Mouse (Mus musculus) common myeloid progenitor, adult 5-6 weeks (primary cell): Measurements from ENCODE around the gene Olfr1211. TPM values are rescaled to one million over a fixed set of nuclear protein-coding genes. Genes with fewer than 3 reads are reported as not detected.

ENCODE experiments used
- ATAC-seq: replicated peaks from 2 replicates; pipeline ENCODE4 v1.8.0; 2016; ENCODE audit warnings: low read depth, mild to moderate bottlenecking, moderate TSS enrichment, inconsistent platforms; ENCODE audit not compliant: poor library complexity, severe bottlenecking
- total RNA-seq: library from RNA; stranded (forward); fragments of 200-1000, 187-1606 nt; gene quantifications from 2 replicates; pipeline ENCODE4 v1.2.3, GENCODE M21; 2017

Olfr1211 gene
- total RNA-seq, result not detected in 2 replicates

GRCm38 (mm10) chr2:88938011-88938410, at the start of gene Olfr1211:
Gene Olfr1211, minus strand, starts transcription at chr2:88938111.
- ATAC-seq, result no peak

DNA sequence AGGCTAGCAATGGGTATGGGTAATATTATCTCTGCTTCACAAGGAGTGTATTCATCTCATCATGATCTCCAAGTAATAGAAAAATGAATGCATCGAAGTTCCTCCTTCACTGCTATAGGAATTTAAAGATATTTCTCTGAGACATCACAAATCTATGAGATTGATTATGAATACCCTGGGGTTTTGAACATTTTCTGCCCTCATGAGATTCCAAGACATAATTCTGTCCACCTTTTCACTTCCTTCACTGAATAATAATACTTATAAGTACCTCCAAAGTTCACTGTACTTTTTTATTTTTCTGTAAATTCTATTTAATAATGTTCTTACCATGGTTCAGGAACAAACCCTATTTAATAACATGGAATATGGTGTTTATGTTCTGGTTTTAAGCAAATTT, 42.3 kb upstream of the Olfr1211 start, which contains the start of gene Gm13762:
Gene Gm13762, minus strand, starts transcription at position 101 of the 400 bp plus-strand sequence.
- ATAC-seq, result no peak

DNA sequence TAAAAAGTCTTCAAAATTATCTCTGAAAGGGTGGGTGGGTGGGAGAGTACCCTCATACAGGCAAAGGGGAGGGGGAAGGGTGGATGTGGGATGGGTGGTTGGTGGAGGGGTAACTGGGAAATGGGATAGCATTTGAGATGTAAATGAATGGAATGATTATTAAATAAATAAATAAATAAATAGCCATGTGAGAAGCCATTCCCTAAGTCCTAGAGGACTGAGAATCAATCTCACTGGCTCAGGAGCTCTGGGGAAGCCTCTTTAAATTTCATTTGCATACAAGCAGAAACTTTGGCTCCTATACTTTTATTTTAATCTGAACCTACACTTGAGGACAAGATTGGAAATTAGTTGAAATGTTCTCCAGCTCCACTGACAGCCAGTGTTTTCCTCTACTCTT, 15.8 kb upstream of the Olfr1211 start, which contains the start of gene Olfr1212:
Gene Olfr1212, plus strand, starts transcription at position 301 of the 400 bp plus-strand sequence.
- ATAC-seq, result no peak

- ATAC-seq, result no peak
These were observed 22.9 kb downstream of the Olfr1211 start, which contains the start of gene Olfr1209 for GRCm38 (mm10) chr2:88915057-88915456. Gene Olfr1209, minus strand, starts transcription at chr2:88915157.

DNA sequence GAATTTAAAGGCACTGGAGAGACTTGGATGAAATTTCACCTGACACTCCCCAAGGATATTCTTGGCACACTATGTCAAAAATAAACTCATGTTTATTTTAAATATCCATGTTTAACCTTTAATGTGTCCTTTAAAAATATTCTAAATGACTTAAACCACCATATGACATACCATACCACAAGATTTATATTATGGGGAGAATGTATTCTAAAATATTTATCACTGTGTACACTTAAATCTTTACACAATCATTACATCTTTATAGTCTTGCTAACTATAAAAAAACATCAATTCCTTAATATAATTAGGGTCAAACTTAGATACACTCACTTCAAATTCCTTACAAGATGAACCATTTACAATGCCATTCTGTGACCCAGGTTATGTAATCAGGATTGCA, 35.7 kb downstream of the Olfr1211 start, which contains the start of gene Olfr1208:
Gene Olfr1208, minus strand, starts transcription at position 101 of the 400 bp plus-strand sequence.
- no peak for ATAC-seq

Other genes with a start within 250 kb of the Olfr1211 start
- gene Olfr1195, start 248.9 kb downstream of the Olfr1211 start, total RNA-seq, result not detected in 2 replicates
- not detected in 2 replicates for gene Olfr1196, start 233.5 kb downstream of the Olfr1211 start, total RNA-seq
- gene Olfr1197, start 205.7 kb downstream of the Olfr1211 start, total RNA-seq, result not detected in 2 replicates
- gene Olfr1198, start 186.7 kb downstream of the Olfr1211 start, total RNA-seq, result not detected in 2 replicates
- gene Olfr1199, start 177.6 kb downstream of the Olfr1211 start, total RNA-seq, result not detected in 2 replicates
- not detected in 2 replicates for gene Olfr1200, start 167.6 kb downstream of the Olfr1211 start, total RNA-seq
- not detected in 2 replicates for gene Olfr1201, start 145.1 kb downstream of the Olfr1211 start, total RNA-seq
- not detected in 2 replicates for gene Olfr1202, start 123.6 kb downstream of the Olfr1211 start, total RNA-seq
- not detected in 2 replicates for gene Olfr1205, start 108.4 kb downstream of the Olfr1211 start, total RNA-seq
- not detected in 2 replicates for gene Olfr1204, start 88.8 kb downstream of the Olfr1211 start, total RNA-seq
- gene Olfr1206, start 74.9 kb downstream of the Olfr1211 start, total RNA-seq, result not detected in 2 replicates
- not detected in 2 replicates for gene Olfr1208, start 35.8 kb downstream of the Olfr1211 start, total RNA-seq
- gene Olfr1209, start 23.0 kb downstream of the Olfr1211 start, total RNA-seq, result not detected in 2 replicates
- not detected in 2 replicates for gene Olfr1212, start 15.9 kb upstream of the Olfr1211 start, total RNA-seq
- gene Gm13762, start 42.2 kb upstream of the Olfr1211 start, total RNA-seq, result not detected in 2 replicates
- gene Olfr1214, start 54.5 kb upstream of the Olfr1211 start, total RNA-seq, result not detected in 2 replicates
- gene Olfr1215, start 68.9 kb upstream of the Olfr1211 start, total RNA-seq, result not detected in 2 replicates
- not detected in 2 replicates for gene Olfr1216, start 80.2 kb upstream of the Olfr1211 start, total RNA-seq
- gene Olfr1217, start 94.0 kb upstream of the Olfr1211 start, total RNA-seq, result not detected in 2 replicates
- gene Olfr1218, start 123.1 kb upstream of the Olfr1211 start, total RNA-seq, result not detected in 2 replicates
- gene Olfr1219, start 145.4 kb upstream of the Olfr1211 start, total RNA-seq, result not detected in 2 replicates
- gene Olfr1220, start 168.7 kb upstream of the Olfr1211 start, total RNA-seq, result not detected in 2 replicates
- gene Olfr1221, start 179.2 kb upstream of the Olfr1211 start, total RNA-seq, result not detected in 2 replicates
- not detected in 2 replicates for gene Olfr1222, start 194.9 kb upstream of the Olfr1211 start, total RNA-seq
- not detected in 2 replicates for gene Olfr1223, start 213.4 kb upstream of the Olfr1211 start, total RNA-seq
- gene Olfr1224-ps1, start 226.0 kb upstream of the Olfr1211 start, total RNA-seq, result not detected in 2 replicates
- not detected in 2 replicates for gene Olfr1225, start 236.6 kb upstream of the Olfr1211 start, total RNA-seq